Mouse (Mus musculus): ENCODE data around the gene Jam3. TPM values are rescaled to one million over a fixed set of nuclear protein-coding genes. Genes with fewer than 3 reads are reported as not detected.
A peak's percentile ranks its signal among the peaks of the same experiment; 100 is the strongest.

Gene Jam3
- polyA plus RNA-seq (2012; rRNA removed), result 2.0 and 2.5 TPM in 2 replicates

- DNase-seq, result peak; percentile 24
- 6% methylated on average over 58 of the region's 58 CpGs for WGBS
- Histone ChIP-seq H3K4me3 (ENCODE audit: control insufficient read depth, insufficient read depth, low read length) (peak within 1 kb of the TSS; percentile 5), H3K4me1 (replicated peaks; ENCODE audit: control insufficient read depth, insufficient read depth, low read length) (peaks cover 8% of the 10 kb centered on the region; the same call in 1 of the 2 replicates), H3K27me3 (ENCODE audit: control insufficient read depth, insufficient read depth, low read length) (peaks cover 8% of the 10 kb centered on the region; the same call in 1 of the 2 replicates), H3K36me3 (ENCODE audit: control insufficient read depth, insufficient read depth, low read length) (no peaks in the 10 kb centered on the region), H3K27ac (ENCODE audit: control insufficient read depth, insufficient read depth, low read length) (no peak within 1 kb of the TSS)
- TF ChIP-seq CTCF (IDR thresholded peaks at IDR 0.05; ENCODE audit: borderline replicate concordance, control insufficient read depth, extremely low read depth, insufficient read depth, low read length, poor library complexity) (no peak), POLR2A (IDR thresholded peaks at IDR 0.05; ENCODE audit: control insufficient read depth, extremely low read depth, insufficient read depth, low read length, poor library complexity) (no peak)
Measured at GRCm38 (mm10) chr9:27154763-27155530, at the start of gene Jam3. Gene Jam3, minus strand, starts transcription at chr9:27155421.

- Histone ChIP-seq H3K27me3 (ENCODE audit: control insufficient read depth, insufficient read depth, low read length) (no peaks in the 10 kb centered on the region), H3K4me1 (replicated peaks; ENCODE audit: control insufficient read depth, insufficient read depth, low read length) (no peaks in the 10 kb centered on the region), H3K36me3 (ENCODE audit: control insufficient read depth, insufficient read depth, low read length) (no peaks in the 10 kb centered on the region), H3K4me3 (ENCODE audit: control insufficient read depth, insufficient read depth, low read length) (no peak overlapping the region), H3K27ac (ENCODE audit: control insufficient read depth, insufficient read depth, low read length) (no peak overlapping the region)
- whole genome bisulfite sequencing, result 92% methylated on average over 6 of the region's 6 CpGs
- no peak for DNase-seq
- no peak for TF ChIP-seq POLR2A (IDR thresholded peaks at IDR 0.05; ENCODE audit: control insufficient read depth, extremely low read depth, insufficient read depth, low read length, poor library complexity)
- no peak for TF ChIP-seq CTCF (IDR thresholded peaks at IDR 0.05; ENCODE audit: borderline replicate concordance, control insufficient read depth, extremely low read depth, insufficient read depth, low read length, poor library complexity)
Measured at GRCm38 (mm10) chr9:27204201-27204600, 49.0 kb upstream of the Jam3 start.

- H3K4me1 ChIP-seq (replicated peaks; ENCODE audit: control insufficient read depth, insufficient read depth, low read length), result no peaks in the 10 kb centered on the region
- DNase-seq, result no peak
- 83% methylated on average over 2 of the region's 2 CpGs for WGBS
Measured at GRCm38 (mm10) chr9:27203134-27203533, 47.9 kb upstream of the Jam3 start.

GRCm38 (mm10) chr9:27201472-27202219 is 46.4 kb upstream of the Jam3 start:
- no peak overlapping the region for H3K27ac ChIP-seq (ENCODE audit: control insufficient read depth, insufficient read depth, low read length)
- 88% methylated on average over 8 of the region's 8 CpGs for WGBS

More at GRCm38 (mm10) chr9:27203134-27203533, 47.9 kb upstream of the Jam3 start:
- H3K36me3 ChIP-seq (ENCODE audit: control insufficient read depth, insufficient read depth, low read length), result no peaks in the 10 kb centered on the region
- no peak overlapping the region for H3K4me3 ChIP-seq (ENCODE audit: control insufficient read depth, insufficient read depth, low read length)
- H3K27me3 ChIP-seq (ENCODE audit: control insufficient read depth, insufficient read depth, low read length), result no peaks in the 10 kb centered on the region
- H3K27ac ChIP-seq (ENCODE audit: control insufficient read depth, insufficient read depth, low read length), result no peak overlapping the region
- TF ChIP-seq POLR2A (IDR thresholded peaks at IDR 0.05; ENCODE audit: control insufficient read depth, extremely low read depth, insufficient read depth, low read length, poor library complexity) (no peak), CTCF (IDR thresholded peaks at IDR 0.05; ENCODE audit: borderline replicate concordance, control insufficient read depth, extremely low read depth, insufficient read depth, low read length, poor library complexity) (no peak)

GRCm38 (mm10) chr9:27193592-27194080 is 38.4 kb upstream of the Jam3 start:
- TF ChIP-seq POLR2A (IDR thresholded peaks at IDR 0.05; ENCODE audit: control insufficient read depth, extremely low read depth, insufficient read depth, low read length, poor library complexity) (no peak), CTCF (IDR thresholded peaks at IDR 0.05; ENCODE audit: borderline replicate concordance, control insufficient read depth, extremely low read depth, insufficient read depth, low read length, poor library complexity) (no peak)
- H3K27me3 ChIP-seq (ENCODE audit: control insufficient read depth, insufficient read depth, low read length), result no peaks in the 10 kb centered on the region
- no peak overlapping the region for H3K4me3 ChIP-seq (ENCODE audit: control insufficient read depth, insufficient read depth, low read length)
- no peaks in the 10 kb centered on the region for H3K36me3 ChIP-seq (ENCODE audit: control insufficient read depth, insufficient read depth, low read length)
- 57% methylated on average over 5 of the region's 6 CpGs for WGBS
- no peak overlapping the region for H3K27ac ChIP-seq (ENCODE audit: control insufficient read depth, insufficient read depth, low read length)
- no peak for DNase-seq
- H3K4me1 ChIP-seq (replicated peaks; ENCODE audit: control insufficient read depth, insufficient read depth, low read length), result peaks cover 7% of the 10 kb centered on the region

More at GRCm38 (mm10) chr9:27201472-27202219, 46.4 kb upstream of the Jam3 start:
- TF ChIP-seq POLR2A (IDR thresholded peaks at IDR 0.05; ENCODE audit: control insufficient read depth, extremely low read depth, insufficient read depth, low read length, poor library complexity) (no peak), CTCF (IDR thresholded peaks at IDR 0.05; ENCODE audit: borderline replicate concordance, control insufficient read depth, extremely low read depth, insufficient read depth, low read length, poor library complexity) (no peak)
- no peaks in the 10 kb centered on the region for H3K4me1 ChIP-seq (replicated peaks; ENCODE audit: control insufficient read depth, insufficient read depth, low read length)
- no peaks in the 10 kb centered on the region for H3K27me3 ChIP-seq (ENCODE audit: control insufficient read depth, insufficient read depth, low read length)
- no peak overlapping the region for H3K4me3 ChIP-seq (ENCODE audit: control insufficient read depth, insufficient read depth, low read length)
- no peaks in the 10 kb centered on the region for H3K36me3 ChIP-seq (ENCODE audit: control insufficient read depth, insufficient read depth, low read length)
- DNase-seq, result no peak
